Mouse (Mus musculus): Measurements from ENCODE around the gene Tubb4b. TPM values are rescaled to one million over a fixed set of nuclear protein-coding genes. Genes with fewer than 3 reads are reported as not detected.

Tubb4b gene
- total RNA-seq, 2 experiments from 2014 or later, result 224 to 228 TPM

GRCm38 (mm10) chr2:25194006-25194405 is 30.5 kb downstream of the Tubb4b start:
- no peak for DNase-seq (ENCODE audit: low spot score)

GRCm38 (mm10) chr2:25193330-25193770 is 31.2 kb downstream of the Tubb4b start:
- peak; percentile 86 for DNase-seq (ENCODE audit: low spot score)

- no peak for DNase-seq (ENCODE audit: low spot score)
Observed at GRCm38 (mm10) chr2:25187841-25188240, 36.7 kb downstream of the Tubb4b start.

GRCm38 (mm10) chr2:25186575-25186930 is 37.9 kb downstream of the Tubb4b start:
- DNase-seq (ENCODE audit: low spot score), result no peak

GRCm38 (mm10) chr2:25185625-25186574 is 38.6 kb downstream of the Tubb4b start:
- no peak for DNase-seq (ENCODE audit: low spot score)

- no peak for DNase-seq (ENCODE audit: low spot score)
Observed at GRCm38 (mm10) chr2:25184496-25184895, 40.0 kb downstream of the Tubb4b start.

GRCm38 (mm10) chr2:25183336-25183735 is 41.2 kb downstream of the Tubb4b start:
- no peak for DNase-seq (ENCODE audit: low spot score)

- no peak for DNase-seq (ENCODE audit: low spot score)
Observed at GRCm38 (mm10) chr2:25182664-25183063, 41.8 kb downstream of the Tubb4b start.

- no peak for DNase-seq (ENCODE audit: low spot score)
Observed at GRCm38 (mm10) chr2:25181891-25182397, 42.6 kb downstream of the Tubb4b start.

- DNase-seq (ENCODE audit: low spot score), result no peak
Observed at GRCm38 (mm10) chr2:25180973-25181890, 43.3 kb downstream of the Tubb4b start.

- DNase-seq (ENCODE audit: low spot score), result peak; percentile 86
Observed at GRCm38 (mm10) chr2:25180478-25180903, 44.0 kb downstream of the Tubb4b start, which contains the start of gene Nrarp. Nrarp (plus strand) TSS chr2:25180758.

GRCm38 (mm10) chr2:25179566-25180217 is 44.8 kb downstream of the Tubb4b start:
- DNase-seq (ENCODE audit: low spot score), result no peak

GRCm38 (mm10) chr2:25178285-25178972 is 46.1 kb downstream of the Tubb4b start:
- DNase-seq (ENCODE audit: low spot score), result no peak

- DNase-seq (ENCODE audit: low spot score), result no peak
Observed at GRCm38 (mm10) chr2:25177685-25178084, 46.8 kb downstream of the Tubb4b start.

GRCm38 (mm10) chr2:25177076-25177475 is 47.4 kb downstream of the Tubb4b start:
- DNase-seq (ENCODE audit: low spot score), result no peak

- DNase-seq (ENCODE audit: low spot score), result no peak
Observed at GRCm38 (mm10) chr2:25176573-25176972, 47.9 kb downstream of the Tubb4b start.

GRCm38 (mm10) chr2:25175690-25176078 is 48.8 kb downstream of the Tubb4b start:
- DNase-seq (ENCODE audit: low spot score), result no peak

GRCm38 (mm10) chr2:25174866-25175689 is 49.4 kb downstream of the Tubb4b start:
- DNase-seq (ENCODE audit: low spot score), result no peak

GRCm38 (mm10) chr2:25173821-25174220 is 50.7 kb downstream of the Tubb4b start:
- no peak for DNase-seq (ENCODE audit: low spot score)

- DNase-seq (ENCODE audit: low spot score), result no peak
Observed at GRCm38 (mm10) chr2:25172629-25173028, 51.9 kb downstream of the Tubb4b start.

Measured in gastrocnemius, adult 18-20 months (tissue).